Mouse (Mus musculus) retina, postnatal 7 days (tissue): ENCODE results near the gene Gm21488.
"Not testable (repeated sequence)": the region's sequence is repeated elsewhere in the genome, so short reads cannot be mapped to it uniquely, and the experiment has no call there.

Experiments used
- DNase-seq: peaks from one replicate; pipeline ENCODE4 v3.0.0-alpha.2; 2012; ENCODE audit warnings: low read depth, low spot score

The Gm21488 gene

GRCm38 (mm10) chrY:27521820-27522219 is at the start of gene Gm21488:
Gm21488 (minus strand) TSS chrY:27521920.
- not testable (repeated sequence) for DNase-seq
